Mouse (Mus musculus) kidney, embryonic 14.5 days (tissue): Measurements from ENCODE around the gene Exoc8. TPM values are rescaled to one million over a fixed set of nuclear protein-coding genes. Genes with fewer than 3 reads are reported as not detected.

Source experiments
- ATAC-seq: fragments of 200-750 bp; cut with Nextera tagmentation; 2 replicates; pipeline ENCODE4 v1.8.0; 2017; ENCODE audit warnings: moderate number of reproducible peaks, mild to moderate bottlenecking, moderate TSS enrichment, moderate library complexity; ENCODE audit not compliant: low FRiP score, low TSS enrichment
- H3K27ac ChIP-seq: fragments of 300-500 bp; sonication (generic); 2 replicates; pipeline ENCODE4 v1.5.1; 2014; ENCODE audit warnings: low read depth, mild to moderate bottlenecking, low read length, moderate library complexity, mixed read lengths
- H3K27me3 ChIP-seq: fragments of 300-500 bp; sonication (generic); 2 replicates; pipeline ENCODE4 v1.6.1; 2014; ENCODE audit warnings: mild to moderate bottlenecking, low read length; ENCODE audit not compliant: control insufficient read depth, insufficient read depth
- H3K36me3 ChIP-seq: fragments of 300-500 bp; sonication (generic); 2 replicates; pipeline ENCODE4 v1.6.1; 2014; ENCODE audit warnings: low read length, mixed read lengths; ENCODE audit not compliant: control insufficient read depth, insufficient read depth
- H3K4me1 ChIP-seq: fragments of 300-500 bp; sonication (generic); 2 replicates; pipeline ENCODE4 v1.6.1; 2014; ENCODE audit warnings: low read length, mixed read lengths; ENCODE audit not compliant: control insufficient read depth, insufficient read depth
- H3K4me2 ChIP-seq: fragments of 300-500 bp; sonication (generic); replicated peaks from 2 replicates; pipeline ENCODE4 v1.6.1; 2014; ENCODE audit warnings: low read depth, mild to moderate bottlenecking, low read length
- H3K4me3 ChIP-seq: fragments of 300-500 bp; sonication (generic); 2 replicates; pipeline ENCODE4 v1.5.1; 2014; ENCODE audit warnings: mild to moderate bottlenecking, low read length
- H3K9ac ChIP-seq: fragments of 300-500 bp; sonication (generic); 2 replicates; pipeline ENCODE4 v1.6.1; 2014; ENCODE audit warnings: low read depth, mild to moderate bottlenecking, low read length, moderate library complexity
- H3K9me3 ChIP-seq: fragments of 300-500 bp; sonication (generic); 2 replicates; pipeline ENCODE4 v1.6.1; 2016; ENCODE audit warnings: low read length; ENCODE audit not compliant: control insufficient read depth
- WGBS: fragments of 180-500 bp; shearing (Covaris S2); extraction: QIAGEN DNeasy Blood & Tissue Kit; methylation state at CpG from one replicate; pipeline ENCODE4 v1.1.7; 2014; 5-methylcytosine and 5-hydroxymethylcytosine counted together
- polyA plus RNA-seq: library from polyadenylated mRNA; unstranded; fragments of >200 nt; fragmentation: Nextera tagmentation; extraction: Ambion mirVana; gene quantifications from 2 replicates; pipeline ENCODE4 v1.2.1, GENCODE M21; 2014

Gene Exoc8
- polyA plus RNA-seq, 1 experiment from 2014 or later, result 8.1 TPM

DNA sequence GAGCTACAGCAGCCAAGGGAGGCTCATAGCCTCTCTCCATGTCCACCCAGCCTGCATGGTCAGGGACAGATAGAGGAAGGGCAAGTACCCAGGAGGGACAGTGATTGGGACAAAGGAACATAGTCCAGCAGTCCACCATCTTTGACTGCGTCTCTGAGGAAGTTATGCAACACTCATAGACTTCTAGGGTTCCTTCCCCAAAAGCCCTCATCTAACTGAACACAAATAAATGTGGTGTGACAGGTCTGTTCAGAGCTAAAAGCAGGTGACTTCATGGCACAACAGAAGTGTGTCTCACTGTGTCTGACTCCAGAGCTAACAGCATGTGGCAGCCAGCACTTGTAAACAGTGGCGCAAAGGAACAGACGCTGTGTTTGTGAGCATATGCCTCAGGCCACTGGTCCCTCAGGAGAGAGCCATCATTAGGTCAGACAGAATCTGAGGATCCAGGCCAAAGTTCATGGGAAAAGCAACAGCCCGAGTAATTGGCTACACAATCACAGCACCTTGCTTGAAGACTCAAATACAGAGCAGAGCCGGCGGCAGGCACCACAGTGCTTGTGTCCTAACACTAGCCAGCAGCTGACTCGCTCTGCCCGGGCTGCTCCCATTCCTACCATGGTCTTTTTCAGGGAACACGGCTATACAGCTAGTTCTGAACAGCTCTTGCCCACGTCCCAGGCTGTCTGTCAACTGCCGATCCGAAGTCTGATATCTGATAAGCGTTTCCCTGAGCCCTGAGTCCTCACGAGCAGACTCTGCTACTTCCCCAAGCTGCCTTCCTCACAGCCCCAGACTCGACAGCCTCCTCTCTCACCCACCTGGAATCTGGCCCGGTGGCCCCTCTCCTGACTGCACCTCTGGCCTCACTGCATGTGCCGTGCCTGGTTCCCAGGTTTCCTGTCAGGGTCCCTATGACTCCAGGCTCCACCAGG is 14.7 kb upstream of the Exoc8 start:
- no peak overlapping the region for H3K27ac ChIP-seq
- WGBS, result 72% methylated on average over 17 of the region's 17 CpGs
- no peak overlapping the region for H3K9ac ChIP-seq
- no peaks in the 10 kb centered on the region for H3K27me3 ChIP-seq
- H3K4me1 ChIP-seq, result 0 out of 2 replicates have a peak, but pooled peaks cover 5% of the 10 kb centered on the region
- peaks cover 73% of the 10 kb centered on the region for H3K36me3 ChIP-seq
- no peaks in the 10 kb centered on the region for H3K9me3 ChIP-seq
- H3K4me3 ChIP-seq, result no peak overlapping the region
- ATAC-seq, result no peak
- no peak overlapping the region for H3K4me2 ChIP-seq

- no peaks in the 10 kb centered on the region for H3K4me1 ChIP-seq
- WGBS, result 85% methylated on average over 10 of the region's 10 CpGs
- H3K27me3 ChIP-seq, result no peaks in the 10 kb centered on the region
- no peak for ATAC-seq
- H3K4me3 ChIP-seq, result no peak overlapping the region
- H3K9me3 ChIP-seq, result no peaks in the 10 kb centered on the region
- H3K36me3 ChIP-seq, result peaks cover 86% of the 10 kb centered on the region
- H3K27ac ChIP-seq, result no peak overlapping the region
- no peak overlapping the region for H3K9ac ChIP-seq
- H3K4me2 ChIP-seq, result no peak overlapping the region
Measured at GRCm38 (mm10) chr8:124910349-124910748, 12.8 kb upstream of the Exoc8 start.

GRCm38 (mm10) chr8:124909936-124910335 is 12.4 kb upstream of the Exoc8 start:
- 94% methylated on average over 16 of the region's 16 CpGs for WGBS
- no peaks in the 10 kb centered on the region for H3K9me3 ChIP-seq

DNA sequence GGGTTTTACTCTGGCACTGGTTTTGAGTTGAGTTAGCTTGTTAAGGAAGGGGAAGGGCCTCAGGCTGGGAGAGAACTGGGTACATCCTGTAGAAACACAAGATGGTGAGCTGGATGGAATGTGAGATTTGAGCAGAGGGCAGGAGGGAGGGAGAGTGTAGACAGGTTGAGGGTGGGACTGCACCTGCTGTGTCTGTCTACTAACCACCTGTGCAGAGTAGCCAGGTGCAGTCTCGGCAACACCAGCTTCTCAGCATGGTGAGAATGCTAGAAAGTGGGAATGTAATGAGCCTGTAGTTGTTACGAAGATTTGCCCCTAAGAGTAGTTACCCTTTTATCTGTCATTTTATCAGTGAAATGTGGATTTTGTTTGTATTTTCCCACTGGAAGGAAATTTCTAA is 8.0 kb upstream of the Exoc8 start:
- Histone ChIP-seq H3K4me3 (no peak overlapping the region), H3K9ac (no peak overlapping the region), H3K9me3 (no peaks in the 10 kb centered on the region), H3K4me1 (no peaks in the 10 kb centered on the region), H3K27me3 (no peaks in the 10 kb centered on the region), H3K27ac (no peak overlapping the region), H3K36me3 (peaks cover 79% of the 10 kb centered on the region), H3K4me2 (no peak overlapping the region)
- no peak for ATAC-seq
- 91% methylated on average over 2 of the region's 2 CpGs for WGBS

More at GRCm38 (mm10) chr8:124909936-124910335, 12.4 kb upstream of the Exoc8 start:
- Histone ChIP-seq H3K27ac (no peak overlapping the region), H3K27me3 (no peaks in the 10 kb centered on the region), H3K4me3 (no peak overlapping the region), H3K4me1 (no peaks in the 10 kb centered on the region), H3K9ac (no peak overlapping the region), H3K4me2 (no peak overlapping the region), H3K36me3 (peaks cover 83% of the 10 kb centered on the region)
- ATAC-seq, result no peak

DNA sequence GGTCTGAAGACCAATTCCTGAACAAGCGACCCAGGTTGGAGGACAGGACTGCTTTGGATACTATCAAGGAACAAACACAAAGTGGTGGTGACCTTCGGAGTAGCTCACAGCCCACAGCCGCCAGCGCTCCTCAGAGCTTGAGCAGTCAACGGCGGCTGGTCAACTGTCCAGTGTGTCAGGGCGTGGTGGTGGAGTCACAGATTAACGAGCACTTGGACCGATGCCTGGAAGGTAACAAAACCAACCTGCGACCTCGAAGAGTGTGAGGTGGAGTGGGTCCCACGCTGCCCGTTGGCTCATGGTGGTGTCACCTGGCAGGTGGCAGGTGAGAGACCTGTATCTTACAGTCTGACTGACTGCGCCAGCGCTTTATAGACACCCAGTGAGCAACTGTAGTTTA is 5.7 kb upstream of the Exoc8 start:
- H3K36me3 ChIP-seq, result peaks cover 65% of the 10 kb centered on the region
- H3K4me1 ChIP-seq, result peaks cover 7% of the 10 kb centered on the region
- no peaks in the 10 kb centered on the region for H3K9me3 ChIP-seq
- no peak overlapping the region for H3K4me3 ChIP-seq
- ATAC-seq, result no peak
- no peak overlapping the region for H3K4me2 ChIP-seq
- no peak overlapping the region for H3K9ac ChIP-seq
- no peaks in the 10 kb centered on the region for H3K27me3 ChIP-seq
- no peak overlapping the region for H3K27ac ChIP-seq
- WGBS, result 88% methylated on average over 15 of the region's 15 CpGs

GRCm38 (mm10) chr8:124898251-124898905 is 873 bp upstream of the Exoc8 start:
- WGBS, result 8% methylated on average over 31 of the region's 31 CpGs
- no peaks in the 10 kb centered on the region for H3K9me3 ChIP-seq
- H3K4me2 ChIP-seq, result peak overlapping the region; percentile 99
- peaks cover 19% of the 10 kb centered on the region for H3K4me1 ChIP-seq
- peak overlapping the region; percentile 95 for H3K4me3 ChIP-seq
- H3K9ac ChIP-seq, result peak overlapping the region; percentile 85
- peaks cover 49% of the 10 kb centered on the region for H3K36me3 ChIP-seq
- 0 out of 2 replicates have a peak overlapping the region, but pooled peaks have one; percentile 37 for H3K27ac ChIP-seq
- no peaks in the 10 kb centered on the region for H3K27me3 ChIP-seq
- ATAC-seq, result peak; percentile 25; the same call in 1 of the 2 replicates

DNA sequence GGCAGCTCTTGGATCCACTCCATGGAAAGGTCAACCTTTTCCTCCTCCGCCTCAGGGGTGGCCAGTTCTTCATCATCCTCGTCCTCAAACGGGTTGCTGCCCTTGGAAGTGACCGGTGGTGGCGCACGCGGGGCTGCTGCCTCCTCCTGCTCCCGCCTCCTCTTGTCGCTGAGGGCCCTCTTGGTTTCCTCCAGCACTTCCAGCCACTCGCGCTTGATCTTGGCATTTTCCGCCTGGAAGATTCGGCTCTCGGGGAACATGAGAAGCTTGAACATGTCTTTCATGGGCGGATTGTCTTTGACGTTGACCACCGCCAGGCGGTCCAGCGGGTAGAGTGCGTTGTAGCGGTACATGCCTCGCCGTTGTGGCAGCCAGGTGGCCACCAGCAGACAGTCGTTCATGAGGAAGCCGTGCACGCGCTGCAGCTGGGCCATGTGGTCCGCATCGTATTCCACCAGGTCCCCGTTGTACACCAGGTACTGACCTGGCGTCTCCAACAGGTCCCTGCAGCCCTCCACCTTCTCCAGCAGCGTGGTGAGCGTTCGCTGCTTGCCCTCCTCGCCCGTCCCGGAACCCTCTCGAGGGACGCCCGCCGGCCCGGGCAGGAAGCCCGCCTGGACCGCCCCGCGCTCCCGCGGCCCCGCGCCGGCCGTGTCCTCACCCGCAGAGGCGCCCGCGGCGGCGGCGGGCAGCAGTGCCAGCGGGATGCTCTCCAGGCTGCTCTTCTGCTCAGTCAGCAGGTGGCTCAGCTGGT is 696 bp downstream of the Exoc8 start:
- Histone ChIP-seq H3K4me2 (peak overlapping the region; percentile 99), H3K27me3 (no peaks in the 10 kb centered on the region), H3K9ac (peak overlapping the region; percentile 85), H3K9me3 (no peaks in the 10 kb centered on the region), H3K4me3 (peak overlapping the region; percentile 95), H3K36me3 (peaks cover 36% of the 10 kb centered on the region), H3K27ac (peak overlapping the region; percentile 78), H3K4me1 (peaks cover 19% of the 10 kb centered on the region)
- peak; percentile 45 for ATAC-seq
- under 1% methylated on average over 56 of the region's 60 CpGs for WGBS

DNA sequence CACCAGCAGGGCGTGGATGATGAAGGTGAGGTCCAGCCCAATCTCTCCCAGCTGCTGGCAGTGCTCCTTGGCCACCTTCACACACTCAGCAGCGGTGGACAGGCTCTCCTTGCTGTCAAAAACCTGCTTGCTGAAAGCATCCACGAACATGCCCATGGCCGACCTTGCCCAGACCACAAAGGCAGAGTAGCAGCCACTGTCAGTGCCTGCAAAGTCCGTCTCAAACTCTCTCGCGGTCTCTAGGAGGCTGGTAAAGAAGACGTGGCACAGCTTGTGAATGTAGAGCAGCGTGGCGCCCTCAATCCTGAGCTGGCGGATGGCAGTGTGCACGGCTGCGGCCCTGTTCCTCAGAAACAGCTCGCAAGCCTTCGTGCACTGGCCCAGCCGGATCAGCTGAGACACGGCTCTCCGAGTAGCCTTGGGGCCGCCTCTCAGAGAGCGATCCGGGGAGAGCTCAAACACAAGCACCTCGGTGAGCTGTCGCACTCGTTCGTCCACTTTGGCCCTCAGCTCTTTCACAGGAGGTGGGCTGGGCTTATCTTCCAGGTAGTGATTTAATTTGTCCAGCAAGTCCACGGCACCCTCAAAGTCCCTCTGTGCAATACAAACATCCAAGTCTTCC is 1.4 kb downstream of the Exoc8 start:
- peak overlapping the region; percentile 85; the same call in 1 of the 2 replicates for H3K9ac ChIP-seq
- peak overlapping the region; percentile 95 for H3K4me3 ChIP-seq
- peaks cover 19% of the 10 kb centered on the region for H3K4me1 ChIP-seq
- peak overlapping the region; percentile 99 for H3K4me2 ChIP-seq
- H3K9me3 ChIP-seq, result no peaks in the 10 kb centered on the region
- H3K27me3 ChIP-seq, result no peaks in the 10 kb centered on the region
- ATAC-seq, result no peak
- H3K27ac ChIP-seq, result no peak overlapping the region
- 78% methylated on average over 26 of the region's 26 CpGs for WGBS
- peaks cover 38% of the 10 kb centered on the region for H3K36me3 ChIP-seq
